Mouse (Mus musculus) kidney, postnatal 0 days (tissue): ENCODE measurements around the gene Pgm2l1. TPM values are rescaled to one million over a fixed set of nuclear protein-coding genes. Genes with fewer than 3 reads are reported as not detected.
"Not testable (repeated sequence)": the region's sequence is repeated elsewhere in the genome, so short reads cannot be mapped to it uniquely, and the experiment has no call there.

Experiments
- ATAC-seq: fragments of 200-750 bp; cut with Nextera tagmentation; replicated peaks from 2 replicates; pipeline ENCODE4 v1.8.0; 2017; ENCODE audit warnings: low read depth, moderate number of reproducible peaks, moderate TSS enrichment, moderate library complexity; ENCODE audit not compliant: low FRiP score
- DNase-seq: peaks from one replicate; pipeline ENCODE4 v3.0.0-alpha.2; 2016; ENCODE audit warnings: low spot score
- H3K27ac ChIP-seq: fragments of 300-500 bp; sonication (generic); 2 replicates; pipeline ENCODE4 v1.5.1; 2014; ENCODE audit warnings: mild to moderate bottlenecking
- H3K27me3 ChIP-seq: fragments of 300-500 bp; sonication (generic); 2 replicates; pipeline ENCODE4 v1.6.1; 2014; ENCODE audit warnings: low read length, mixed read lengths; ENCODE audit not compliant: insufficient read depth
- H3K36me3 ChIP-seq: fragments of 300-500 bp; sonication (generic); 2 replicates; pipeline ENCODE4 v1.6.1; 2014; ENCODE audit warnings: low read length, mixed read lengths; ENCODE audit not compliant: insufficient read depth
- H3K4me1 ChIP-seq: fragments of 300-500 bp; sonication (generic); replicated peaks from 2 replicates; pipeline ENCODE4 v1.6.1; 2014; ENCODE audit warnings: antibody characterized with exemption, low read length, mixed read lengths; ENCODE audit not compliant: insufficient read depth
- H3K4me2 ChIP-seq: fragments of 300-500 bp; sonication (generic); 2 replicates; pipeline ENCODE4 v1.6.1; 2014; ENCODE audit warnings: mild to moderate bottlenecking, low read length, moderate library complexity, mixed read lengths
- H3K4me3 ChIP-seq: fragments of 300-500 bp; sonication (generic); replicated peaks from 2 replicates; pipeline ENCODE4 v1.5.1; 2014; ENCODE audit warnings: low read depth, low read length
- H3K9ac ChIP-seq: fragments of 300-500 bp; sonication (generic); 2 replicates; pipeline ENCODE4 v1.6.1; 2014; ENCODE audit warnings: low read depth, low read length
- H3K9me3 ChIP-seq: fragments of 300-500 bp; sonication (generic); replicated peaks from 2 replicates; pipeline ENCODE4 v1.6.1; 2016; ENCODE audit warnings: low read length, inconsistent platforms, mixed read lengths
- CTCF ChIP-seq: IDR thresholded peaks from 2 replicates; pipeline ENCODE4 v1.5.1; 2016; ENCODE audit warnings: antibody characterized with exemption, low read depth, mild to moderate bottlenecking, moderate library complexity
- WGBS: fragments of 180-500 bp; shearing (Covaris S2); extraction: QIAGEN DNeasy Blood & Tissue Kit; methylation state at CpG from one replicate; pipeline ENCODE4 v1.1.7; 2014; 5-methylcytosine and 5-hydroxymethylcytosine counted together
- polyA plus RNA-seq: library from polyadenylated mRNA; unstranded; fragments of >200 nt; fragmentation: Nextera tagmentation; extraction: Ambion mirVana; gene quantifications from 2 replicates; pipeline ENCODE4 v1.2.1, GENCODE M21; 2015

The Pgm2l1 gene
- polyA plus RNA-seq, 1 experiment from 2014 or later: 2.5 TPM

DNA sequence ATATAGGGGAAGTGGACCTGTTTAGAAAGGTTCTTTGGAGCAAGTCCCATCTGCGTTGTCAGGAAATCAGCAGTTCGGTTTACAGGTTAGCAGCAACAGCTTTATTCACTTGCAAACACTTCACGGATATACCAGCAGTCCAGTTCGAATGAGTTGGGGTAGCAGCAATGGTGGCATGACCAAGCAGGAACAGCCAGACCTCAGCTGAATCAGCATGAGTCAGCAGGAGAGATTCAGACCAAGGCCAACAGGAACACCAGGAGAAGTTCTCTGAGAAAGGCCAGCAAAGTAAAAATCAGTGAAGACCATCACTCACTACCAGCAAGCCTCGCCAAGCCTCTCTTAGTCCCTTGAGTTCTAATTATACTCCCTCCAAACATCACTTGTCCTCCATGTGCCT lies 23.5 kb downstream of the Pgm2l1 start:
- Histone ChIP-seq H3K4me1 (no peaks in the 10 kb centered on the region), H3K9ac (no peak overlapping the region), H3K4me2 (no peak overlapping the region), H3K27me3 (no peaks in the 10 kb centered on the region), H3K27ac (no peak overlapping the region), H3K4me3 (no peak overlapping the region), H3K9me3 (no peaks in the 10 kb centered on the region), H3K36me3 (0 out of 2 replicates have a peak, but pooled peaks cover 11% of the 10 kb centered on the region)
- DNase-seq: no peak
- no peak for ATAC-seq
- TF ChIP-seq CTCF: no peak
- 97% methylated on average over 5 of the region's 5 CpGs for WGBS

DNA sequence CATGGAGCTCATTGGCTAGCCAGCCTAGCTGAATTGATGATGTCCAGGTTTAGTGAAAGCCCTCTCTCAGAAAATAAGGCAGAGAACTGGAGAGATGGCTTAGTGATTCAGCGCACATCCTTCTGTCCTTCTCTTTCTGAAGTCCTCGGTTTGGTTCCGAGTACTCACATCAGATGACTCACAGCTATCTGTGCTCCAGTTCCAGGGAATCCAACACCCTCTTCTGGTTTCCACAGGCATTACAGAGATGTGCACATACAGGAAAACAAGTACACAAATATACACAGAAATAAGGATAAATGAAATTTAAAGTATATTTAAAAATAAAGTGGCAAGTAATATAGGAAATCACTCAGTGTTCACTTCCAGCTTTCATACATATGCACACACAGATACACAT lies 35.2 kb downstream of the Pgm2l1 start:
- TF ChIP-seq CTCF: peak; percentile 29; the same call in 1 of the 2 replicates
- no peak overlapping the region for H3K4me3 ChIP-seq
- no peaks in the 10 kb centered on the region for H3K27me3 ChIP-seq
- H3K4me1 ChIP-seq: no peaks in the 10 kb centered on the region
- DNase-seq (no peak), ATAC-seq (no peak)
- no peak overlapping the region for H3K27ac ChIP-seq
- 75% methylated on average over 3 of the region's 3 CpGs for WGBS
- H3K9ac ChIP-seq: no peak overlapping the region
- H3K36me3 ChIP-seq: no peaks in the 10 kb centered on the region
- no peaks in the 10 kb centered on the region for H3K9me3 ChIP-seq
- no peak overlapping the region for H3K4me2 ChIP-seq

DNA sequence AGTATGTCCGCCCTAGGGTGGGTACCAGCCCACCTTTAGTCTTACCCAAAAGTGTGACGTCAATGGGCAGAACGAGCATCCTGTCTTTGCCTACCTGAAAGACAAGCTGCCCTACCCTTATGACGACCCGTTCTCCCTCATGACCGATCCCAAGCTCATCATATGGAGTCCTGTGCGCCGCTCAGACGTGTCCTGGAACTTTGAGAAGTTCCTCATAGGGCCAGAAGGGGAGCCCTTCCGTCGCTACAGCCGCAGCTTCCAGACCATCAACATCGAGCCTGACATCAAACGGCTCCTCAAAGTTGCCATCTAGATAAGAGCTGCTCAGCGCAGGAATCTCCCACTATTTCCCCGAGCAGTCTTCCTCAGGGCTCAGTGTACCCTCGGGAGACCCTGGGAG lies 37.7 kb downstream of the Pgm2l1 start:
- not testable (repeated sequence) for H3K27me3 ChIP-seq, H3K36me3 ChIP-seq, H3K9me3 ChIP-seq, ATAC-seq, DNase-seq, H3K27ac ChIP-seq, H3K9ac ChIP-seq, H3K4me1 ChIP-seq, H3K4me3 ChIP-seq, H3K4me2 ChIP-seq
- WGBS: 58% methylated on average over 17 of the region's 17 CpGs

DNA sequence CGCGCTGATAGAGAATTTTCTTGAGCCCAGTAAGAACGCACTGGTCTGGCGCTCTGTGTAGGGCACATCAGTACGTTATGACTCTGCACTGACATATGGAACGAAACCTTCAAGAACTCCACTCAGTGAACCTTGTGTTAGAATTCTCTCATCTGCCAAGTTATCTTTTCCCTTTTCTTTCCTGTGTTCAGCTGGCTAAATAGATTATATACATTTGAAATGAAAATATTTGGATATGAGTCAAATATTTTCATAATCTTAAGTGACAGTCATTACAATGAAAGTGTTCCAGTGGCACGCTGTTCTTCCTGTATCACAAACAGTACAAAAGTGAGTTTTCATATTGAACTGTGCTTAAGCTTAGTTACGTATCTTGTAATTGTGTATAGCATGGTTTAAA lies 45.2 kb downstream of the Pgm2l1 start:
- no peak overlapping the region for H3K9ac ChIP-seq
- ATAC-seq: no peak
- no peak overlapping the region for H3K4me2 ChIP-seq
- H3K4me3 ChIP-seq: no peak overlapping the region
- 96% methylated on average over 8 of the region's 8 CpGs for WGBS
- H3K9me3 ChIP-seq: no peaks in the 10 kb centered on the region
- H3K27me3 ChIP-seq: no peaks in the 10 kb centered on the region
- no peak for DNase-seq
- no peaks in the 10 kb centered on the region for H3K4me1 ChIP-seq
- H3K36me3 ChIP-seq: no peaks in the 10 kb centered on the region
- H3K27ac ChIP-seq: no peak overlapping the region
- no peak for TF ChIP-seq CTCF

DNA sequence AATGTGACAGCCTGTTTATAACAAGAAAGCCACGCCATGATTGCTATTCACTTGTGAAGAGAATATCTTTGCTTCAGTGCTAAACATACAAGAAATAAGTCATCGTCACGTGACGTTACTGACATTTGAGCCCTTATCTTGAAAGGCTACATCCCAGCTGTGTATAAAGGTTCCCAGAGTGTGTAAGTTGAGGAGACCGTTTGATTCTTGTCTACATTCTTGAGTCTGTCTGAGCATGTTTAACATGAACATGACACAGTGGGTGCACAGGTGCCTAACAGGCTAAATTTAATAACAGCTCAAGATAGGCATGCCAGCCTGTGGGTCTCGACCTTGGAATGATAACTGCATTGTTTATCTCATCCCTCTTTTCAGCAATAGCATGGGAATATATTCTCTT lies 47.3 kb downstream of the Pgm2l1 start:
- H3K4me3 ChIP-seq: no peak overlapping the region
- no peak for DNase-seq

DNA sequence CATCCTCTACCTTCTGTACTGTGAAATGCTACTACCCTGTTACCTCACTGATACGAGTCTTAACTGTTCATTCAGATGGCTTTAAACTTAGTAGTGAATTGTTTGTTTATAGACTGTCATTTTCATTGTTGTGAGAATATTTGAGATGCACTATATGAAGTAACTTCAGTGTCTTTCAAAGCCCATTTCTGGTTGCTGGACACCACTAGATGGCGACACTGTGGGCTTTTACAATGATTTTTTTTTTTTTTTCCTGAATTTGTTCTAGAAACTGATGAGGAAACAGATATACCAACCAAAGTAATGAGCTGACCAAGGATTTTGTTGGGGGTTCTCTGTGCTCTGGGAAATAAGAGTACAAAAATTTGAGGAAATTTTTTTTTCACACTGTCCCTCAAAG lies 49.2 kb downstream of the Pgm2l1 start:
- H3K36me3 ChIP-seq: no peaks in the 10 kb centered on the region
- peak; percentile 63; the same call in 1 of the 2 replicates for TF ChIP-seq CTCF
- no peak overlapping the region for H3K4me3 ChIP-seq
- WGBS: 45% methylated on average over 2 of the region's 2 CpGs
- no peak overlapping the region for H3K4me2 ChIP-seq
- ATAC-seq: no peak
- H3K27ac ChIP-seq: no peak overlapping the region
- no peaks in the 10 kb centered on the region for H3K9me3 ChIP-seq
- peak; percentile 35 for DNase-seq
- no peaks in the 10 kb centered on the region for H3K27me3 ChIP-seq
- no peaks in the 10 kb centered on the region for H3K4me1 ChIP-seq
- H3K9ac ChIP-seq: no peak overlapping the region

More for the DNA sequence above, 47.3 kb downstream of the Pgm2l1 start:
- no peaks in the 10 kb centered on the region for H3K27me3 ChIP-seq
- no peaks in the 10 kb centered on the region for H3K9me3 ChIP-seq
- H3K9ac ChIP-seq: no peak overlapping the region
- no peak overlapping the region for H3K27ac ChIP-seq
- no peaks in the 10 kb centered on the region for H3K4me1 ChIP-seq
- no peak for TF ChIP-seq CTCF
- 73% methylated on average over 6 of the region's 6 CpGs for WGBS
- no peaks in the 10 kb centered on the region for H3K36me3 ChIP-seq
- no peak for ATAC-seq
- H3K4me2 ChIP-seq: no peak overlapping the region

DNA sequence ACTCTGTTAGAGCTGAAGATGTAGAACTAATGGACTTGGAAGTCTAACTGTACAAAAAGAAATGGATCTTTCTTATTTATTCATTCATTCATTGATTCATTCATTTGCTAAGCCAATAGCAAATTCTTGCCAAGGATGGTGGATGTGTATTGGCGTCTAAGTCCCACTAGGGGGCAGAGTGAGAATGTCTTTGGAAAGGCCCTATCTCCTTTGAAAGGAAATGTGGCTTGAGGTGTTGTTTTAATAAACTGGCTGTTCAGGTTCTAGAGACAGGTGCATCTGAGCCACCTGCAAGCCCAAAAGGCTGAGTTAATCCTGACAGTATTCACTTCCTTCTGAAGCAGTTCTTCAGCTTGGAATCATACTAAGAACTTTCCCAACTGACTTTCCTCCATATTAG lies 52.6 kb downstream of the Pgm2l1 start:
- DNase-seq (peak; percentile 85), ATAC-seq (no peak)
- H3K4me3 ChIP-seq: no peak overlapping the region
- TF ChIP-seq CTCF: peak; percentile 93
- H3K36me3 ChIP-seq: no peaks in the 10 kb centered on the region
- no peak overlapping the region for H3K9ac ChIP-seq
- H3K27me3 ChIP-seq: no peaks in the 10 kb centered on the region
- H3K9me3 ChIP-seq: no peaks in the 10 kb centered on the region
- no peaks in the 10 kb centered on the region for H3K4me1 ChIP-seq
- WGBS: 0% methylated on average over 1 of the region's 1 CpGs
- no peak overlapping the region for H3K27ac ChIP-seq
- H3K4me2 ChIP-seq: no peak overlapping the region
